Comparison of ENCODE assay signal across 7 mouse cellular contexts in the genomic region with DNA sequence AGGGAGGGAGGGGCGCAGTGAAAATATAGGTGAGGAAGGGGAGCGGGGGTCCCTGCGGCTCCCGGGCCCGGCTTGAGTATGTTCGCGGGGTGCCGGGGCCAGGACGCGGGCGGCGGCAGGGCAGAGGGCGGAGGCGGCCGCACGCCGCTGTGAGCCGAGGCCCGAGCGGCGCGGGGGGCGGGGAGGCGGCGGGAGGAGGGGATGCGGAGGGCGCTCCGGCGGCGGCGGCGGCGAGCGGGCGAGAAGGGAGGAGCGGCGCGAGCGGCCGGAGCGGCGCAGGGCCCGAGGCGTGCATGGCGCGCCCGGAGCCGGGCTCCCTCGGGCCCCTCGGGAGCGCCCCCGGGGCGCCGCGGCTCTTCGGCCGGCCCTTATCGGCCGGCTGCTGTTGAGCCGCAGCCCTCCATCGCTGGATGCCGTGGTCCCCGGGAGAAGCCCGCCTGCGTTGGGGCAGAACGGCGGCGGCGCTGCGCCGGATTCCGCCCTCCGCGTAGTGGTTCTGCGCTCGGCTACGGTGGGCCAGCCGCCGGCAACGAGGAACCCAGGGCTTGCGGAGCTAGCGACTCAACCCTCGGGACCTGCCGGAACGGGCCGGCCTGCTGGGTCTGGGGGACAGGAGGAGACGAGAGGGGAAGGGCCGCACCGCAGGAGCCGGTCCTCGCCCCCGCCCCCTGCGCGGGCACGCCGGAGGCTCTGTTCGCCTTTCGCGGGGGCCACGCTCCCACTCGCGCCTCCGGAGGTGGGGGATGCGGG. TPM values are rescaled to one million over a fixed set of nuclear protein-coding genes. Genes with fewer than 3 reads are reported as not detected.
A peak's percentile ranks its signal among the peaks of the same experiment; 100 is the strongest.
DNase-seq lines count a peak whose midpoint lies in the region; ATAC-seq and TF ChIP-seq lines count a peak whose summit lies in the region.

TSS of gene Adcy5 (plus strand) at position 237 of the 750 bp plus-strand sequence.

- H3K4me3 ChIP-seq in ES-Bruce4 (ENCODE audit: low read depth, low read length), result peak within 1 kb of the TSS; percentile 69
- H3K4me3 ChIP-seq in embryonic facial prominence, embryonic 10.5 days, result peak within 1 kb of the TSS; percentile 78
- H3K4me3 ChIP-seq in heart, embryonic 15.5 days, result peak within 1 kb of the TSS; percentile 84
- H3K4me3 ChIP-seq in stomach, embryonic 16.5 days (replicated peaks; ENCODE audit: low read length), result peak within 1 kb of the TSS; percentile 69

- under 1% methylated on average over 85 of the region's 104 CpGs for WGBS in embryonic facial prominence, embryonic 10.5 days
- under 1% methylated on average over 76 of the region's 104 CpGs for WGBS in heart, embryonic 15.5 days
- 0% methylated on average over 70 of the region's 104 CpGs for WGBS in stomach, embryonic 16.5 days

- TF ChIP-seq EP300 in ES-Bruce4 (IDR thresholded peaks at IDR 0.05; ENCODE audit: insufficient read depth, low read depth, low read length), result no peak

- H3K36me3 ChIP-seq in ES-Bruce4 (ENCODE audit: control insufficient read depth, insufficient read depth, low read length, poor library complexity, severe bottlenecking), result no peaks in the 10 kb centered on the region
- H3K36me3 ChIP-seq in embryonic facial prominence, embryonic 10.5 days (replicated peaks), result no peaks in the 10 kb centered on the region; the same call in 1 of the 2 replicates
- H3K36me3 ChIP-seq in heart, embryonic 15.5 days, result no peaks in the 10 kb centered on the region
- H3K36me3 ChIP-seq in stomach, embryonic 16.5 days (ENCODE audit: control insufficient read depth, insufficient read depth, low read length), result no peaks in the 10 kb centered on the region

- H3K27ac ChIP-seq in ES-Bruce4 (ENCODE audit: insufficient read depth, low read length), result no peak within 1 kb of the TSS
- H3K27ac ChIP-seq in embryonic facial prominence, embryonic 10.5 days (replicated peaks), result peak within 1 kb of the TSS; percentile 78
- peak within 1 kb of the TSS; percentile 94 for H3K27ac ChIP-seq in heart, embryonic 15.5 days
- peak within 1 kb of the TSS; percentile 76 for H3K27ac ChIP-seq in stomach, embryonic 16.5 days (ENCODE audit: low read length)

- H3K4me1 ChIP-seq in ES-Bruce4 (ENCODE audit: control insufficient read depth, insufficient read depth, low read length), result no peaks in the 10 kb centered on the region
- peaks cover 40% of the 10 kb centered on the region for H3K4me1 ChIP-seq in embryonic facial prominence, embryonic 10.5 days
- H3K4me1 ChIP-seq in heart, embryonic 15.5 days (replicated peaks), result peaks cover 37% of the 10 kb centered on the region
- peaks cover 7% of the 10 kb centered on the region; the same call in 1 of the 2 replicates for H3K4me1 ChIP-seq in stomach, embryonic 16.5 days (ENCODE audit: control insufficient read depth, insufficient read depth, low read length)

- no peaks in the 10 kb centered on the region for H3K9me3 ChIP-seq in ES-Bruce4 (replicated peaks; ENCODE audit: control insufficient read depth, insufficient read depth, low read length, poor library complexity, severe bottlenecking)
- no peaks in the 10 kb centered on the region for H3K9me3 ChIP-seq in embryonic facial prominence, embryonic 10.5 days
- no peaks in the 10 kb centered on the region for H3K9me3 ChIP-seq in heart, embryonic 15.5 days (replicated peaks)
- H3K9me3 ChIP-seq in stomach, embryonic 16.5 days (replicated peaks; ENCODE audit: control insufficient read depth, low read length), result no peaks in the 10 kb centered on the region

- peak; percentile 56 for ATAC-seq in heart, embryonic 15.5 days (replicated peaks; ENCODE audit: insufficient number of reproducible peaks, insufficient read depth, low FRiP score, low read depth)
- peak; percentile 39 for ATAC-seq in stomach, embryonic 16.5 days (ENCODE audit: insufficient read depth, low FRiP score)

- TF ChIP-seq CTCF in ES-Bruce4 (IDR thresholded peaks at IDR 0.05; ENCODE audit: low read depth, low read length), result no peak

- no peak for TF ChIP-seq POLR2A in ES-Bruce4 (IDR thresholded peaks at IDR 0.05; ENCODE audit: insufficient read depth, low read length)

- peak within 1 kb of the TSS; percentile 68 for H3K9ac ChIP-seq in ES-Bruce4 (ENCODE audit: low read depth, poor library complexity, severe bottlenecking)
- H3K9ac ChIP-seq in heart, embryonic 15.5 days, result peak within 1 kb of the TSS; percentile 79
- peak within 1 kb of the TSS; percentile 83 for H3K9ac ChIP-seq in stomach, embryonic 16.5 days (ENCODE audit: low read length)

- DNase-seq in ZHBTc4 (ENCODE audit: low read depth, low spot score), result peak; percentile 75
- peak; percentile 74 for DNase-seq in embryonic facial prominence, embryonic 10.5 days (ENCODE audit: low spot score)
- DNase-seq in layer of hippocampus, postnatal 25 days (ENCODE audit: extremely low spot score in 1 of 2, low spot score in 1 of 2), result peak; percentile 34 to 41
- DNase-seq in lung, postnatal 14 days, result peak; percentile 39

- H3K27me3 ChIP-seq in ES-Bruce4 (ENCODE audit: control insufficient read depth, insufficient read depth, low read length, poor library complexity, severe bottlenecking), result peaks cover 26% of the 10 kb centered on the region
- peaks cover 89% of the 10 kb centered on the region for H3K27me3 ChIP-seq in embryonic facial prominence, embryonic 10.5 days (replicated peaks; ENCODE audit: low read depth, poor library complexity, severe bottlenecking)
- peaks cover 63% of the 10 kb centered on the region for H3K27me3 ChIP-seq in heart, embryonic 15.5 days
- peaks cover 56% of the 10 kb centered on the region for H3K27me3 ChIP-seq in stomach, embryonic 16.5 days (ENCODE audit: control insufficient read depth, insufficient read depth, low read length)

- H3K4me2 ChIP-seq in heart, embryonic 15.5 days, result peak within 1 kb of the TSS; percentile 96
- H3K4me2 ChIP-seq in stomach, embryonic 16.5 days (ENCODE audit: low read depth, low read length), result peak within 1 kb of the TSS; percentile 96

RNA-seq across cellular contexts. Expression of gene Adcy5, which starts in this region (rescaled TPM):
- polyA plus RNA-seq in ES-Bruce4 (2011; ENCODE audit: insufficient read depth, insufficient read length, low read depth, missing spikeins), result 0.50 and 1.2 TPM in 2 replicates
- 0.48 and 0.70 TPM in 2 replicates for polyA plus RNA-seq in embryonic facial prominence, embryonic 10.5 days (2016; fragmentation: Nextera tagmentation; extraction: Ambion mirVana)
- 9.2 and 9.7 TPM in 2 replicates for polyA plus RNA-seq in heart, embryonic 15.5 days (2015; fragmentation: Nextera tagmentation; extraction: Ambion mirVana)
- 10 to 100 TPM; 73.7 TPM for total RNA-seq in layer of hippocampus, postnatal 25 days (2021)
- 3.0 TPM in 2 replicates for polyA plus RNA-seq in stomach, embryonic 16.5 days (2015; fragmentation: Nextera tagmentation; extraction: Ambion mirVana)

Comparison
In these comparisons a context has a peak if more than half of its experiments do, and no peak if none do; other contexts are left out.
1. Peak in DNase-seq, H3K4me3 ChIP-seq and H3K27ac ChIP-seq in embryonic facial prominence, embryonic 10.5 days; RNA of the gene not detected or under 1 TPM.